Mouse (Mus musculus): ENCODE measurements at regions not wholly inside any gene's neighbourhood (a gene's known extent, or its start where the extent isn't known, plus 50 kb on each side); places are given as distances from the start of the nearest gene placed in this dataset.
A peak's percentile ranks its signal among the peaks of the same experiment; 100 is the strongest.

GRCm38 (mm10) chr11:111155023-111155422 is 89.1 kb downstream of the Kcnj2 start:
- no peaks in the 10 kb centered on the region for H3K27me3 ChIP-seq (ENCODE audit: control insufficient read depth, insufficient read depth, low read depth, low read length)
- H3K4me3 ChIP-seq (ENCODE audit: low read length), result no peak overlapping the region
- no peak overlapping the region for H3K27ac ChIP-seq (ENCODE audit: low read length)
- H3K4me2 ChIP-seq (ENCODE audit: low read depth, low read length), result no peak overlapping the region
- no peaks in the 10 kb centered on the region for H3K4me1 ChIP-seq (replicated peaks; ENCODE audit: control insufficient read depth, insufficient read depth, low read length)
- no peak overlapping the region for H3K9ac ChIP-seq (ENCODE audit: low read length)
- ATAC-seq (ENCODE audit: low read depth), result no peak
- no peaks in the 10 kb centered on the region for H3K36me3 ChIP-seq (ENCODE audit: control insufficient read depth, insufficient read depth, low read length)
- H3K9me3 ChIP-seq (ENCODE audit: control insufficient read depth, low read length), result no peaks in the 10 kb centered on the region
- WGBS, result 76% methylated on average over 7 of the region's 7 CpGs

GRCm38 (mm10) chr11:111155747-111156146 is 89.8 kb downstream of the Kcnj2 start:
- no peaks in the 10 kb centered on the region for H3K27me3 ChIP-seq (ENCODE audit: control insufficient read depth, insufficient read depth, low read depth, low read length)
- 64% methylated on average over 7 of the region's 7 CpGs for WGBS
- H3K9ac ChIP-seq (ENCODE audit: low read length), result no peak overlapping the region
- H3K4me3 ChIP-seq (ENCODE audit: low read length), result no peak overlapping the region
- H3K4me1 ChIP-seq (replicated peaks; ENCODE audit: control insufficient read depth, insufficient read depth, low read length), result no peaks in the 10 kb centered on the region
- H3K27ac ChIP-seq (ENCODE audit: low read length), result no peak overlapping the region
- no peak for ATAC-seq (ENCODE audit: low read depth)
- H3K36me3 ChIP-seq (ENCODE audit: control insufficient read depth, insufficient read depth, low read length), result no peaks in the 10 kb centered on the region
- H3K4me2 ChIP-seq (ENCODE audit: low read depth, low read length), result no peak overlapping the region
- H3K9me3 ChIP-seq (ENCODE audit: control insufficient read depth, low read length), result no peaks in the 10 kb centered on the region

- Histone ChIP-seq H3K4me3 (ENCODE audit: low read length) (no peak overlapping the region), H3K4me1 (replicated peaks; ENCODE audit: control insufficient read depth, insufficient read depth, low read length) (no peaks in the 10 kb centered on the region), H3K36me3 (ENCODE audit: control insufficient read depth, insufficient read depth, low read length) (no peaks in the 10 kb centered on the region), H3K27ac (ENCODE audit: low read length) (no peak overlapping the region), H3K27me3 (ENCODE audit: control insufficient read depth, insufficient read depth, low read depth, low read length) (no peaks in the 10 kb centered on the region), H3K9me3 (ENCODE audit: control insufficient read depth, low read length) (no peaks in the 10 kb centered on the region), H3K9ac (ENCODE audit: low read length) (no peak overlapping the region), H3K4me2 (ENCODE audit: low read depth, low read length) (no peak overlapping the region)
- WGBS, result 75% methylated on average over 2 of the region's 2 CpGs
- no peak for ATAC-seq (ENCODE audit: low read depth)
Measured at GRCm38 (mm10) chr11:111159299-111159698, 93.3 kb downstream of the Kcnj2 start.

GRCm38 (mm10) chr11:111164907-111165306 is 98.9 kb downstream of the Kcnj2 start:
- ATAC-seq (ENCODE audit: low read depth), result no peak
- Histone ChIP-seq H3K27me3 (ENCODE audit: control insufficient read depth, insufficient read depth, low read depth, low read length) (no peaks in the 10 kb centered on the region), H3K9me3 (ENCODE audit: control insufficient read depth, low read length) (no peaks in the 10 kb centered on the region), H3K9ac (ENCODE audit: low read length) (no peak overlapping the region), H3K36me3 (ENCODE audit: control insufficient read depth, insufficient read depth, low read length) (no peaks in the 10 kb centered on the region), H3K4me1 (replicated peaks; ENCODE audit: control insufficient read depth, insufficient read depth, low read length) (no peaks in the 10 kb centered on the region), H3K4me3 (ENCODE audit: low read length) (no peak overlapping the region), H3K27ac (ENCODE audit: low read length) (no peak overlapping the region), H3K4me2 (ENCODE audit: low read depth, low read length) (no peak overlapping the region)

DNA sequence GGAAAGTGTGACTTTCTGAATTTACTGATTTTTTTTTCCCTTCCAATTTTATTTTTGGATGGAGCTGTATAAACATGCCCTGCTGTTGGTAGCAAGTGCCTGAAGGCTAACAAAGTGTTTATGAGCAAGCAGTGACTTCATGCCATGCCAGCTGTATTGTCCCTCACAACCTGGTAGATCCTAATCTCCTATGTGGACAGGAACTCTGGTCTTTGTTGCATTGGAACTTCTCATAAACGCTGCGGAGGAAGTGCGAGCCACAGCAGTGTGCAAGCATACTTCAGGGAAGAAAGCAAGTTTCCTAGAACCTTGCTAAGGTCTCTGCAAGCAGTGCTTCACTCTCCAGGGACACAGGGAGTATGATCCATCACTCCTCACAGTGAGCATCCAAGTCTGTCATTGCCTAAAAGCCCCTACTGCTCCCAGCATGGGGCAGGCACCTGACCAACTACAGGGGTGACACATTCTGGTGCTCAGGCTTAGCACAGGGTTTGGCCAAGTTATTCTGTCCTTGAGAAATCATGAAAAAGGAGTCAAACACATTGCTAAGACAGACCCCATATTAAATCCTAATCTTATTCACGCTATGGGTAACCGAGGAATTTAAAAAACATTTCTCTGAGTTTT is 104.3 kb downstream of the Kcnj2 start:
- no peak overlapping the region for H3K27ac ChIP-seq (ENCODE audit: low read length)
- H3K36me3 ChIP-seq (ENCODE audit: control insufficient read depth, insufficient read depth, low read length), result no peaks in the 10 kb centered on the region
- peak; percentile 34; the same call in 1 of the 2 replicates for ATAC-seq (ENCODE audit: low read depth)
- H3K4me1 ChIP-seq (replicated peaks; ENCODE audit: control insufficient read depth, insufficient read depth, low read length), result no peaks in the 10 kb centered on the region
- H3K9me3 ChIP-seq (ENCODE audit: control insufficient read depth, low read length), result no peaks in the 10 kb centered on the region
- no peaks in the 10 kb centered on the region for H3K27me3 ChIP-seq (ENCODE audit: control insufficient read depth, insufficient read depth, low read depth, low read length)
- H3K4me3 ChIP-seq (ENCODE audit: low read length), result no peak overlapping the region
- no peak overlapping the region for H3K4me2 ChIP-seq (ENCODE audit: low read depth, low read length)
- H3K9ac ChIP-seq (ENCODE audit: low read length), result no peak overlapping the region
- 79% methylated on average over 5 of the region's 5 CpGs for WGBS

DNA sequence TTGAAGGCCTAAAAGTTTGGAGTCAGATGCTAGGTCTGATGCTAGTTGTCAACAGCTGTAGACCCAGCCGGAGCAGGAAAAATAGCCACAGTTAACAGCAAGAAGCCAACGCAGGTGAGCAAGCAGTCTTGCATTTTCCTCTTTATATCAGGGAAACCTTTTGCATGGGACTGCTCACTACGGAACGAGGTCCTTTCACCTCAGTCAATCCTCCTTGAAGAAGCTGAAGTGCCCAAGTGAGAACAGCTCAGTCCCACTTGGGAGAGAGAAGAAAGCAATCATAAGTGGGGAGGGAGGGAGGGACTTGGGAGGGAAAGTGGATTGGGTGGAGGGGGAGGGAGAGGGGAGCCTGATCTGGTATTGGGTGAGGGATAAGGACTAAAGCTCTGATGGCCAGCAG is 107.6 kb downstream of the Kcnj2 start:
- Histone ChIP-seq H3K9me3 (ENCODE audit: control insufficient read depth, low read length) (no peaks in the 10 kb centered on the region), H3K36me3 (ENCODE audit: control insufficient read depth, insufficient read depth, low read length) (no peaks in the 10 kb centered on the region), H3K4me1 (replicated peaks; ENCODE audit: control insufficient read depth, insufficient read depth, low read length) (no peaks in the 10 kb centered on the region), H3K4me2 (ENCODE audit: low read depth, low read length) (no peak overlapping the region), H3K27me3 (ENCODE audit: control insufficient read depth, insufficient read depth, low read depth, low read length) (no peaks in the 10 kb centered on the region), H3K4me3 (ENCODE audit: low read length) (no peak overlapping the region), H3K27ac (ENCODE audit: low read length) (no peak overlapping the region), H3K9ac (ENCODE audit: low read length) (no peak overlapping the region)
- peak; percentile 59; the same call in 1 of the 2 replicates for ATAC-seq (ENCODE audit: low read depth)
- WGBS, result 63% methylated on average over 4 of the region's 4 CpGs

- H3K27me3 ChIP-seq (ENCODE audit: control insufficient read depth, insufficient read depth, low read depth, low read length), result no peaks in the 10 kb centered on the region
- H3K4me1 ChIP-seq (replicated peaks; ENCODE audit: control insufficient read depth, insufficient read depth, low read length), result no peaks in the 10 kb centered on the region
- WGBS, result 51% methylated on average over 3 of the region's 3 CpGs
- no peak for ATAC-seq (ENCODE audit: low read depth)
- H3K27ac ChIP-seq (ENCODE audit: low read length), result no peak overlapping the region
- no peak overlapping the region for H3K9ac ChIP-seq (ENCODE audit: low read length)
- H3K36me3 ChIP-seq (ENCODE audit: control insufficient read depth, insufficient read depth, low read length), result no peaks in the 10 kb centered on the region
- no peak overlapping the region for H3K4me2 ChIP-seq (ENCODE audit: low read depth, low read length)
- no peaks in the 10 kb centered on the region for H3K9me3 ChIP-seq (ENCODE audit: control insufficient read depth, low read length)
- H3K4me3 ChIP-seq (ENCODE audit: low read length), result no peak overlapping the region
Measured at GRCm38 (mm10) chr11:111175566-111175965, 109.6 kb downstream of the Kcnj2 start.

GRCm38 (mm10) chr11:111177516-111177915 is 111.6 kb downstream of the Kcnj2 start:
- Histone ChIP-seq H3K9me3 (ENCODE audit: control insufficient read depth, low read length) (no peaks in the 10 kb centered on the region), H3K27me3 (ENCODE audit: control insufficient read depth, insufficient read depth, low read depth, low read length) (no peaks in the 10 kb centered on the region), H3K4me1 (replicated peaks; ENCODE audit: control insufficient read depth, insufficient read depth, low read length) (no peaks in the 10 kb centered on the region), H3K27ac (ENCODE audit: low read length) (no peak overlapping the region), H3K4me2 (ENCODE audit: low read depth, low read length) (no peak overlapping the region), H3K4me3 (ENCODE audit: low read length) (no peak overlapping the region), H3K36me3 (ENCODE audit: control insufficient read depth, insufficient read depth, low read length) (no peaks in the 10 kb centered on the region), H3K9ac (ENCODE audit: low read length) (no peak overlapping the region)
- ATAC-seq (ENCODE audit: low read depth), result no peak
- WGBS, result 76% methylated on average over 4 of the region's 4 CpGs

DNA sequence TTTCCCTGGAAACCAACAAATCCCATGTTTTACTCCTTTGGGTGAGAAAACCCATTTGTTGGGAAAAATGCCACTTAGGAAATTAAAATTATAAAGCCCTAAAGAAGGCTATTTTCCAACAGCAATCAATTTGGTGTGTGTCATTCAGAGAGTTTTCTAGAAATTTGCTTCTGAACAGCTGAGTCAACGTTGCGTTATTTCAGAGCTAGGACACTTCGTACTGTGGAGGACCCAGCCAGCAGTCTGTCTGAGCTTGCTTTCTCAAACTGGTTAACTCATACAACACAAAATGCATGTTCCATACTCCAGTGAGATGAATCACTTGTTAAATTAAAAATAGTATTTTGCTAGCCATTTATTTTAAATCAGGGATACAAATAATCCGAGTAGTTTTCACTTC is 131.5 kb downstream of the Kcnj2 start:
- no peak overlapping the region for H3K4me2 ChIP-seq (ENCODE audit: low read depth, low read length)
- no peak overlapping the region for H3K27ac ChIP-seq (ENCODE audit: low read length)
- no peaks in the 10 kb centered on the region for H3K4me1 ChIP-seq (replicated peaks; ENCODE audit: control insufficient read depth, insufficient read depth, low read length)
- H3K9ac ChIP-seq (ENCODE audit: low read length), result no peak overlapping the region
- no peaks in the 10 kb centered on the region for H3K9me3 ChIP-seq (ENCODE audit: control insufficient read depth, low read length)
- no peak overlapping the region for H3K4me3 ChIP-seq (ENCODE audit: low read length)
- no peaks in the 10 kb centered on the region for H3K36me3 ChIP-seq (ENCODE audit: control insufficient read depth, insufficient read depth, low read length)
- H3K27me3 ChIP-seq (ENCODE audit: control insufficient read depth, insufficient read depth, low read depth, low read length), result no peaks in the 10 kb centered on the region
- WGBS, result 73% methylated on average over 4 of the region's 4 CpGs
- ATAC-seq (ENCODE audit: low read depth), result no peak

GRCm38 (mm10) chr11:111200512-111200911 is 134.5 kb downstream of the Kcnj2 start:
- Histone ChIP-seq H3K27me3 (ENCODE audit: control insufficient read depth, insufficient read depth, low read depth, low read length) (no peaks in the 10 kb centered on the region), H3K9me3 (ENCODE audit: control insufficient read depth, low read length) (no peaks in the 10 kb centered on the region), H3K4me3 (ENCODE audit: low read length) (no peak overlapping the region), H3K4me1 (replicated peaks; ENCODE audit: control insufficient read depth, insufficient read depth, low read length) (no peaks in the 10 kb centered on the region), H3K9ac (ENCODE audit: low read length) (no peak overlapping the region), H3K4me2 (ENCODE audit: low read depth, low read length) (no peak overlapping the region), H3K36me3 (ENCODE audit: control insufficient read depth, insufficient read depth, low read length) (no peaks in the 10 kb centered on the region), H3K27ac (ENCODE audit: low read length) (no peak overlapping the region)
- ATAC-seq (ENCODE audit: low read depth), result no peak
- WGBS, result 58% methylated on average over 2 of the region's 2 CpGs
